Mouse (Mus musculus) heart, adult 2 months (tissue): ENCODE data around the gene Slbp.

Source experiments
- CTCF ChIP-seq: fragments of 200-600 bp; IDR thresholded peaks from 2 replicates; pipeline ENCODE4 v1.8.1; 2022; ENCODE audit warnings: antibody characterized with exemption, mild to moderate bottlenecking, moderate library complexity
- EP300 ChIP-seq: fragments of 200-500 bp; IDR thresholded peaks from 2 replicates; pipeline ENCODE4 v1.6.1; 2011; ENCODE audit warnings: low read depth, low read length, control low read depth; ENCODE audit not compliant: insufficient read depth
- POLR2A ChIP-seq: fragments of 200-500 bp; IDR thresholded peaks from 2 replicates; pipeline ENCODE4 v1.6.1; 2011; ENCODE audit warnings: mild to moderate bottlenecking, low read depth, low read length, control low read depth; ENCODE audit not compliant: insufficient read depth

- TF ChIP-seq CTCF (no peak), POLR2A (no peak), EP300 (no peak)
These were observed 64.8 kb downstream of the Slbp start for GRCm38 (mm10) chr5:33587498-33588058.
